Mouse (Mus musculus) liver, embryonic 14.5 days (tissue): ENCODE data around the gene Snap25. TPM values are rescaled to one million over a fixed set of nuclear protein-coding genes. Genes with fewer than 3 reads are reported as not detected.

Source experiments
- ATAC-seq: fragments of 200-750 bp; cut with Nextera tagmentation; 2 replicates; pipeline ENCODE4 v1.8.0; 2017; ENCODE audit warnings: moderate number of reproducible peaks, mild to moderate bottlenecking, moderate library complexity; ENCODE audit not compliant: insufficient read depth
- DNase-seq, 3 experiments: peaks; one replicate each; pipeline ENCODE4 v3.0.0-alpha.2; 2012 to 2013; ENCODE audit warnings: low read depth in 3 of 3, low spot score in 3 of 3
- H3K27ac ChIP-seq: fragments of 300-500 bp; sonication (generic); 2 replicates; pipeline ENCODE4 v1.5.1; 2014; ENCODE audit warnings: moderate library complexity, mild to moderate bottlenecking, control low read depth, inconsistent platforms
- H3K27me3 ChIP-seq: fragments of 300-500 bp; sonication (generic); 2 replicates; pipeline ENCODE4 v1.6.1; 2014; ENCODE audit warnings: mild to moderate bottlenecking, low read length, moderate library complexity; ENCODE audit not compliant: control insufficient read depth, insufficient read depth
- H3K36me3 ChIP-seq: fragments of 300-500 bp; sonication (generic); replicated peaks from 2 replicates; pipeline ENCODE4 v1.6.1; 2014; ENCODE audit warnings: low read depth; ENCODE audit not compliant: control insufficient read depth, insufficient read depth
- H3K4me1 ChIP-seq, 2 experiments: fragments of 200-500 bp in 1 of 2; fragments of 300-500 bp in 1 of 2; sonication (generic) in 1 of 2; replicated peaks; 2 replicates each; pipeline ENCODE4 v1.6.1; 2012 to 2014; ENCODE audit warnings: antibody characterized with exemption in 1 of 2, inconsistent platforms in 1 of 2, low read length in 1 of 2; ENCODE audit not compliant: control insufficient read depth in 2 of 2, insufficient read depth in 2 of 2
- H3K4me2 ChIP-seq: fragments of 300-500 bp; sonication (generic); 2 replicates; pipeline ENCODE4 v1.6.1; 2014; ENCODE audit warnings: low read depth, mild to moderate bottlenecking, control low read depth, moderate library complexity
- H3K4me3 ChIP-seq, 2 experiments: fragments of 200-500 bp in 1 of 2; fragments of 300-500 bp in 1 of 2; sonication (generic) in 1 of 2; 2 replicates each; pipeline ENCODE4 v1.5.1; 2012 to 2014; ENCODE audit warnings: low read depth in 2 of 2, low read length in 2 of 2, mild to moderate bottlenecking in 2 of 2, control low read depth in 1 of 2, inconsistent platforms in 1 of 2, moderate library complexity in 1 of 2; ENCODE audit not compliant: insufficient read depth in 1 of 2
- H3K9ac ChIP-seq: fragments of 300-500 bp; sonication (generic); replicated peaks from 2 replicates; pipeline ENCODE4 v1.6.1; 2014; ENCODE audit warnings: mild to moderate bottlenecking, control low read depth, moderate library complexity
- H3K9me3 ChIP-seq: fragments of 300-500 bp; sonication (generic); 2 replicates; pipeline ENCODE4 v1.6.1; 2016; ENCODE audit warnings: low read length, mixed read lengths; ENCODE audit not compliant: control insufficient read depth
- CTCF ChIP-seq: IDR thresholded peaks from 2 replicates; pipeline ENCODE4 v1.5.1; 2016; ENCODE audit warnings: antibody characterized with exemption, low read depth, control low read depth
- EP300 ChIP-seq: IDR thresholded peaks from 2 replicates; pipeline ENCODE4 v1.6.1; 2016; ENCODE audit warnings: antibody characterized with exemption, low read depth
- WGBS: fragments of 180-500 bp; shearing (Covaris S2); extraction: QIAGEN DNeasy Blood & Tissue Kit; methylation state at CpG from one replicate; pipeline ENCODE4 v1.1.7; 2014; ENCODE audit not compliant: insufficient replicate concordance; 5-methylcytosine and 5-hydroxymethylcytosine counted together
- polyA plus RNA-seq, 2 experiments: library from polyadenylated mRNA; depleted of rRNA in 1 of 2; stranded (reverse) in 1 of 2; unstranded in 1 of 2; fragments of >200 nt; fragmentation: Nextera tagmentation in 1 of 2; extraction: Ambion mirVana in 1 of 2; gene quantifications; 2 replicates each; pipeline versions ENCODE4 v1.2.1 to v1.2.3; 2012 to 2014

Gene Snap25
- polyA plus RNA-seq, 2 experiments, result 0.06 TPM; not detected in 1

DNA sequence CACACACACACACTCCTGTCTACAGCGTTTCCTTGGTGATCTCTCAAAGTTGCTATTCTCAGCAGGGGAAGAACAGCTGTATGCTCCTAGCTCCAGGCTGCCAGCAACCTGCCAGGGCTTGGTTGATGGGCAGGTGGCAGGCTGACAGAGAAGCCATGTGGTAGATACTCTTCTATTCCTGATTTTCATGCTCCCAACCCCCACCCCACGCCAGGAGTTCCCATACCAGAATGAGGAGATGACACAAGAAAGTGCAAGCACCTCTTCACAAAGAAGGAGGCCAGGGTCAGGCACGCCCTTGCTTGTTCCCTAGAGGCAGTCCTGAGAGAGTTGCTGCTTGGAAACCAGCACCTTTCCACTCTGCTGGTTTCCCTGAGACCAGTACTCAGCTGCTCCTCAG, 40.4 kb downstream of the Snap25 start:
- Histone ChIP-seq H3K27ac (no peak overlapping the region), H3K36me3 (no peaks in the 10 kb centered on the region), H3K4me3 (no peak overlapping the region), H3K4me1 (no peaks in the 10 kb centered on the region), H3K9ac (no peak overlapping the region), H3K9me3 (no peaks in the 10 kb centered on the region), H3K4me2 (no peak overlapping the region), H3K27me3 (no peaks in the 10 kb centered on the region)
- 31% methylated on average over 3 of the region's 3 CpGs for WGBS
- TF ChIP-seq EP300, result no peak
- TF ChIP-seq CTCF, result no peak
- DNase-seq (no peak), ATAC-seq (no peak)

DNA sequence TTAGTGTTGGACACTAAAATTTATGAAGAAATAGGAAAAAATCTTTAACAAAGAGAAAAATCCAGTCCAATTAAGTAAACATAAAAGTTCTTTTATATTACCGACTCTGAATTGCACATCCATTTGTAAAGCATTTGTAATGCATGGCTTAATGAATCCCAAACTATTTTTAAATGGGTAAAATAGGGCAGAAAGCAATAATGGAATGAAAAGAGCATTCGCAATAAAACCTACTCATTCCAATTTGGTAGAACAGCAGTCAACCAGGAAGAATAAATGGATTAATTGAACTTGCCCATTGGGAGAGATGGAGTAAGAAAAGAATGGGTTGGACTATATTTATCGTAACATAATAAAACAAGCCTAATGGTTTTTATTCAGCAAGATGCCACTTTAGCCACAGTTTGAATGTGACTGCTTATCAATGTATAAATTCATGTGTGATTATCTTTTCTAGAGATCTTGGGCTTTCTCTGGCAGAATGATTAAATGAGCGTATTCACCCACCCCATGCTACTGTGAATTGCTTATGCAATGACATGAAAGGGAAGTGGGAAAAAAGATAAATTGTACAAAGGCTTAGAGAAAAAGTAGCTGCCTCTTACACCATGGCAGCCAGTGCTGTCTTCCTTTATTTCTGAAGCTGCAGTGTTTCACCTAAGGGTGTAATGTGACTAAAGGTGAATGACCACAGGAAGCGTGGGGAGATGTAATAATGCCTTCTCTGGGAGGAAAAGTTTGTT, 45.7 kb downstream of the Snap25 start:
- ATAC-seq (no peak), DNase-seq (no peak)
- Histone ChIP-seq H3K4me3 (no peak overlapping the region), H3K9me3 (no peaks in the 10 kb centered on the region), H3K27me3 (no peaks in the 10 kb centered on the region), H3K9ac (no peak overlapping the region), H3K4me2 (no peak overlapping the region), H3K27ac (no peak overlapping the region), H3K36me3 (no peaks in the 10 kb centered on the region), H3K4me1 (no peaks in the 10 kb centered on the region)
- no peak for TF ChIP-seq EP300
- TF ChIP-seq CTCF, result no peak
- 67% methylated on average over 5 of the region's 5 CpGs for WGBS

DNA sequence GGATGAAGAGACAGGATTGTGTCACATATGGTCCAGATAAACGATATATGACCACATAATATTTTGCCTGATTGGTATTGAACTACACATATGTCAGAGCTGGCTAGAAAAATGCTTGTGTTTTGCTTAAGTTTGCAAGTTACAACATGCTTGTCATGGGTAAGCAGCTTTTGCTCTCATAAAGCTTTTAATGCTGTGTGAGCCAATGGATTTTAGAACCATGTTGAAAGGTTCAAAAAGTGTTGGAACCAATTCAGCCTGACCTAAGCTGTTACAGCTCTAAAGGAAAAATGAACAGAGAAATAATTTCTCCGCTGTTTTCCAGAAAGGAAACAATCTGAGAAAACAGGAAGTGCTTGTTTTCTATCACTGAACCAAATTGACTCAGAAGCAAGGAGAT, 64.9 kb downstream of the Snap25 start:
- Histone ChIP-seq H3K27ac (no peak overlapping the region), H3K36me3 (no peaks in the 10 kb centered on the region), H3K9ac (no peak overlapping the region), H3K9me3 (no peaks in the 10 kb centered on the region), H3K4me3 (no peak overlapping the region), H3K4me1 (no peaks in the 10 kb centered on the region), H3K27me3 (no peaks in the 10 kb centered on the region), H3K4me2 (no peak overlapping the region)
- ATAC-seq (no peak), DNase-seq (no peak)
- TF ChIP-seq EP300 (no peak), CTCF (no peak)
- 33% methylated on average over 2 of the region's 2 CpGs for WGBS

DNA sequence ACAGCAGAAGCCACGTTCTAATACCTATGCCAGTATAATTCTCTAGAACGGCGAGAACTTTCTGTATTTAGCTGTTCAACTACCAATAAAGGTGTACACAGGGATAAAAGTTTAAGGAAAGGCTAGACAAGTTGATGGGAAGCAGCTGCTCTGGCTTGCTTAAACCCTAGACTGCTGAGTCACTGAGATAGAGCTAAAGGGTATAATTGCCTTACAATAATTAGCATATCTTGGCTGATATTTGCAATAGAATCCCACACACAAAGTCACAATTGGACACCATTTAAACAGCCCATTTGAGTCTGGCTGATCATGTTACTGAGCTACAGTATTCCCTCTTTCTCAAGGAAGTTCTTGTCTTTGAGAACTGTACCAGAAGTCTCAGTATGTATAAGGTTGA, 65.4 kb downstream of the Snap25 start:
- WGBS, result 60% methylated on average over 3 of the region's 3 CpGs
- H3K4me3 ChIP-seq, result no peak overlapping the region
- no peak for TF ChIP-seq CTCF
- TF ChIP-seq EP300, result no peak
- H3K36me3 ChIP-seq, result no peaks in the 10 kb centered on the region
- no peak overlapping the region for H3K4me2 ChIP-seq
- H3K9ac ChIP-seq, result no peak overlapping the region
- no peak for ATAC-seq
- DNase-seq, result no peak
- H3K4me1 ChIP-seq, result no peaks in the 10 kb centered on the region
- no peak overlapping the region for H3K27ac ChIP-seq
- H3K9me3 ChIP-seq, result no peaks in the 10 kb centered on the region
- H3K27me3 ChIP-seq, result no peaks in the 10 kb centered on the region

DNA sequence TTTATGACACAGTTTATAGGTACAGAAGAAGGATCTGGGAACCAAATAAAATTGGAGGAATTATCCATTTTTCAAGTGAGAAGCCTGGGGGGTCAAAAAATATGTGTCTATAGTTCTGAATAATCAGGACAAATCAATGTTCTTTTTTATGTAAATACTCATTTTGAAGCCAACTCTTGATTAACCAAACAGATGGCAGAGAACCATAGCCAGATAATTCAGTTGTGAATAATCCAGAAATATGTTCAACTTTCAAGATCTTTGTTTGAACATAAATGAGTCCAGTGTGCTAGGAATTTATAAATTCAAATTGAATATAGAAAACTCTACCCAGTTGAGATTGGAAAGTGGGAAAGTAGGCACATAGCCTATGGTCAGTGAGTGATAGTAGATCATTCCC, 67.0 kb downstream of the Snap25 start:
- Histone ChIP-seq H3K4me1 (no peaks in the 10 kb centered on the region), H3K36me3 (no peaks in the 10 kb centered on the region), H3K4me3 (no peak overlapping the region), H3K27ac (no peak overlapping the region), H3K4me2 (no peak overlapping the region), H3K9me3 (no peaks in the 10 kb centered on the region), H3K9ac (no peak overlapping the region), H3K27me3 (no peaks in the 10 kb centered on the region)
- TF ChIP-seq EP300 (no peak), CTCF (no peak)
- DNase-seq, result no peak
- ATAC-seq, result no peak
